Mouse (Mus musculus) stomach, embryonic 14.5 days (tissue): ENCODE measurements at regions not wholly inside any gene's neighbourhood (a gene's known extent, or its start where the extent isn't known, plus 50 kb on each side); places are given as distances from the start of the nearest gene placed in this dataset.

Experiments used
- ATAC-seq: fragments of 200-750 bp; cut with Nextera tagmentation; 2 replicates; pipeline ENCODE4 v1.8.0; 2017; ENCODE audit warnings: low read depth, moderate TSS enrichment; ENCODE audit not compliant: insufficient number of reproducible peaks, insufficient read depth, low FRiP score
- H3K27ac ChIP-seq: fragments of 300-500 bp; sonication (generic); 2 replicates; pipeline ENCODE4 v1.5.1; 2014; ENCODE audit warnings: mild to moderate bottlenecking, low read length, moderate library complexity, mixed read lengths
- H3K27me3 ChIP-seq: fragments of 300-500 bp; sonication (generic); 2 replicates; pipeline ENCODE4 v1.6.1; 2014; ENCODE audit warnings: low read length, control low read depth, mixed read lengths; ENCODE audit not compliant: control insufficient read depth, insufficient read depth
- H3K36me3 ChIP-seq: fragments of 300-500 bp; sonication (generic); 2 replicates; pipeline ENCODE4 v1.6.1; 2014; ENCODE audit warnings: mild to moderate bottlenecking, control low read depth, low read length, moderate library complexity, mixed read lengths; ENCODE audit not compliant: control insufficient read depth, insufficient read depth
- H3K4me1 ChIP-seq: fragments of 300-500 bp; sonication (generic); 2 replicates; pipeline ENCODE4 v1.6.1; 2014; ENCODE audit warnings: low read length, control low read depth, mixed read lengths; ENCODE audit not compliant: control insufficient read depth, insufficient read depth
- H3K4me2 ChIP-seq: fragments of 300-500 bp; sonication (generic); replicated peaks from 2 replicates; pipeline ENCODE4 v1.6.1; 2014; ENCODE audit warnings: low read depth, low read length, control low read depth
- H3K4me3 ChIP-seq: fragments of 300-500 bp; sonication (generic); 2 replicates; pipeline ENCODE4 v1.5.1; 2014; ENCODE audit warnings: low read depth, low read length, control low read depth
- H3K9ac ChIP-seq: fragments of 300-500 bp; sonication (generic); replicated peaks from 2 replicates; pipeline ENCODE4 v1.6.1; 2014; ENCODE audit warnings: low read depth, mild to moderate bottlenecking, control low read depth, low read length, moderate library complexity, mixed read lengths
- H3K9me3 ChIP-seq: fragments of 300-500 bp; sonication (generic); 2 replicates; pipeline ENCODE4 v1.6.1; 2016; ENCODE audit warnings: low read depth, low read length, control low read depth; ENCODE audit not compliant: control insufficient read depth
- WGBS: fragments of 180-500 bp; shearing (Covaris S2); extraction: QIAGEN DNeasy Blood & Tissue Kit; methylation state at CpG from one replicate; pipeline ENCODE4 v1.1.7; 2014; 5-methylcytosine and 5-hydroxymethylcytosine counted together

DNA sequence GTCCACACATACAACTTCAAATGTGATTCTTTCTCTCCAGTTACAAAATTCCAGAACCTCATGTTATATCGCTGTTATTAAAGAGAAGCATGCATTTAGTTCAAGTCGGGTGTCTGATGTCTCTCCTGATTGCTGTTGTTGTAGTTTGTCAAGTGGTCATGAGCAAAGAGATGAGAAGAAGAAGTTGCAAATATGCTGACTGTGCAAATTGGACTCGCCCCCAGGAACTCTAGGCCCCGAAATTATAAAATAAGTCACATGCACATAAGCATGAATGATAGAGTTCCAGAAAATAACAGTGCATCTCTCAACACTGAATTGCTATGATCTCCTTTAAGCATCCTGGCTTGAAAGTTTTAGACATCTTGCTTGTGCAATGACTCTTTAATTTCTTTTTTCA, 53.3 kb downstream of the Kif2b start:
- WGBS = 90% methylated on average over 4 of the region's 4 CpGs
- H3K4me1 ChIP-seq = no peaks in the 10 kb centered on the region
- no peak for ATAC-seq
- H3K27ac ChIP-seq = no peak overlapping the region
- H3K9me3 ChIP-seq = no peaks in the 10 kb centered on the region
- no peaks in the 10 kb centered on the region for H3K27me3 ChIP-seq
- no peak overlapping the region for H3K4me3 ChIP-seq
- no peak overlapping the region for H3K9ac ChIP-seq
- H3K4me2 ChIP-seq = no peak overlapping the region
- no peaks in the 10 kb centered on the region for H3K36me3 ChIP-seq

DNA sequence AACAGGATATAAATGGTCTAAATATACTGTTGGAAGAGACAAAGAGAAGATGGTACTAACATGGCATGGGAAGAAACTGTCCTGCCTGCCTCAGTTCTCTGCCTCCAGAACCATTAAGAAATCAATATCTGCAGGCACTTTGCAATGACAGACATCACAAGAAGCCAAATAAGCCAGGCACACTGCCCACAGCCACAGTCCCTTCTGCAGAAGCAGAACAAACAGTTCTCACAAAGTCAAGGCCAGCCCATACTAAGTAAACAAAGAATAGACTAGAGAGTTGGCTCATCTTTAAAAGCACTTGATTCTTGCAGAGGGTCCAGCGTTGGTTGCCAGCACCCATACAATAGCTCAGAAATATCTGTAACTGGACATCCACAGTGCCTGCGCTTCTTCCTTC, 98.1 kb downstream of the Kif2b start:
- Histone ChIP-seq H3K4me1 (no peaks in the 10 kb centered on the region), H3K27me3 (no peaks in the 10 kb centered on the region), H3K36me3 (no peaks in the 10 kb centered on the region), H3K27ac (no peak overlapping the region), H3K9ac (no peak overlapping the region), H3K4me2 (no peak overlapping the region), H3K4me3 (no peak overlapping the region), H3K9me3 (no peaks in the 10 kb centered on the region)
- no peak for ATAC-seq
- WGBS = 88% methylated on average over 2 of the region's 2 CpGs

GRCm38 (mm10) chr11:91463578-91464401, 113.6 kb downstream of the Kif2b start:
- Histone ChIP-seq H3K27ac (no peak overlapping the region), H3K36me3 (no peaks in the 10 kb centered on the region), H3K4me1 (no peaks in the 10 kb centered on the region), H3K4me3 (no peak overlapping the region), H3K4me2 (no peak overlapping the region), H3K9me3 (no peaks in the 10 kb centered on the region), H3K9ac (no peak overlapping the region), H3K27me3 (no peaks in the 10 kb centered on the region)
- ATAC-seq = no peak
- WGBS = 61% methylated on average over 8 of the region's 8 CpGs

DNA sequence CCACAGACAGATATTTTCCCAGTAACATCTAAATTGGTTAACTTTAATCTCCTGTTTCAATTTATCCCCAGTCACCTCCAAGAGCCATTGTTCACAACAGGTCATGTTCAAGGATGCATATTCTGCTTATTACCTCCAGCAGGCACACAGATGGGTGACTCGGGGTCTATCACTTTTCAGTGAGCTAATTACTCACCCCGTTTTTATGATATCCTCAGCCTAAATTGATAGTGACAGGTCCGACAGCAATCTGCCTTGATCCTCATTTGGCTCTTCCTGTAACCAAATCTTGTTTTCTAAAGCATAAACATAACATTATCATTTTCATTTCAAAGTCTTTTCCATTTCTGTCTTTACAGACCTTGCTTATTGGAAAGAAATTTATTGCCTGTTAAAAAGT, 115.4 kb downstream of the Kif2b start:
- H3K9ac ChIP-seq = no peak overlapping the region
- H3K4me2 ChIP-seq = no peak overlapping the region
- H3K27ac ChIP-seq = no peak overlapping the region
- H3K4me1 ChIP-seq = no peaks in the 10 kb centered on the region
- ATAC-seq = no peak
- no peaks in the 10 kb centered on the region for H3K27me3 ChIP-seq
- H3K36me3 ChIP-seq = no peaks in the 10 kb centered on the region
- WGBS = 69% methylated on average over 3 of the region's 3 CpGs
- no peak overlapping the region for H3K4me3 ChIP-seq
- no peaks in the 10 kb centered on the region for H3K9me3 ChIP-seq

DNA sequence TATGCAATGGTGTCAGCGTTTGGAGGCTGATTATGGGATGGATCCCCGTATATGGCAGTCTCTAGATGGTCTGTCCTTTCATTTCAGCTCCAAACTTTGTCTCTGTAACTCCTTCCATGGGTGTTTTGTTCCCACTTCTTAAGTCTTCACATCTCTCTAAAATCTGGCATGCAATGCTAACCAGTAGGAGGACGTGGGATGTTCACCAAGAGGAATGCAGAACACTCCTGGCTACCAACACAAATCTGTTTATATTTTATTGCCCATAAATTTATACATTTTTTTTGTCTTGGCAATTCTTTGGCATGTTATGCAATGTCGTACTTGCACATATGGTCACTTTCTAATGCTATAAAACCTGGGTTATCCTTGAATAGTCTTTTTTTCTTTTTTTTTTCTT, 135.0 kb downstream of the Kif2b start:
- WGBS = 78% methylated on average over 4 of the region's 4 CpGs
- Histone ChIP-seq H3K36me3 (no peaks in the 10 kb centered on the region), H3K9ac (no peak overlapping the region), H3K4me2 (no peak overlapping the region), H3K27ac (no peak overlapping the region), H3K4me3 (no peak overlapping the region), H3K27me3 (no peaks in the 10 kb centered on the region), H3K9me3 (no peaks in the 10 kb centered on the region), H3K4me1 (no peaks in the 10 kb centered on the region)
- no peak for ATAC-seq

- Histone ChIP-seq H3K27ac (no peak overlapping the region), H3K9ac (no peak overlapping the region), H3K27me3 (no peaks in the 10 kb centered on the region), H3K36me3 (no peaks in the 10 kb centered on the region), H3K4me3 (no peak overlapping the region), H3K4me1 (no peaks in the 10 kb centered on the region), H3K9me3 (no peaks in the 10 kb centered on the region), H3K4me2 (no peak overlapping the region)
- 76% methylated on average over 5 of the region's 5 CpGs for WGBS
- no peak for ATAC-seq
Observed at GRCm38 (mm10) chr11:91432195-91432594, 145.2 kb downstream of the Kif2b start.

DNA sequence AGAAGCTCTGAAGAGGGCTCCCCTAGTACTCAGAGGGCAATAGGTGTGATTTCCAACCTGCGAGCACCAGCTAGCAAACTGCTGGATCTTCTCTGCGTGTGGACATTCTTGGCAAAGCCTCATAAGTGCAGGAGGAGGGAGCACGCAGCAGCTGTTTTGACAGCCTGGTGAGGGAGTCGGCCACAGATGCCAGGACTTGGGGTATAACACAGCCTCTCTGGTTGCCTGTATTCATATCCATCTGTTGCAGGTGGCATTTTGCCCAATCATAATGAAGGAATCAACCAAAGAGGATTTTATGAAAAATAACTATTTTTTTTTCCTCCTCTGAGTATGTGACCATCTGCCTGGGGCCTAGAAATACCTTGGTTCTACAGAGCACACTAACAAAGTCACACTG, 150.6 kb downstream of the Kif2b start:
- Histone ChIP-seq H3K4me3 (no peak overlapping the region), H3K27ac (no peak overlapping the region), H3K9me3 (no peaks in the 10 kb centered on the region), H3K4me1 (no peaks in the 10 kb centered on the region), H3K4me2 (no peak overlapping the region), H3K27me3 (no peaks in the 10 kb centered on the region), H3K9ac (no peak overlapping the region), H3K36me3 (no peaks in the 10 kb centered on the region)
- 73% methylated on average over 4 of the region's 4 CpGs for WGBS
- no peak for ATAC-seq

- H3K36me3 ChIP-seq = no peaks in the 10 kb centered on the region
- no peaks in the 10 kb centered on the region for H3K9me3 ChIP-seq
- H3K4me1 ChIP-seq = no peaks in the 10 kb centered on the region
- no peaks in the 10 kb centered on the region for H3K27me3 ChIP-seq
- no peak overlapping the region for H3K9ac ChIP-seq
- no peak overlapping the region for H3K27ac ChIP-seq
- H3K4me3 ChIP-seq = no peak overlapping the region
- no peak overlapping the region for H3K4me2 ChIP-seq
- WGBS = 57% methylated on average over 3 of the region's 3 CpGs
- ATAC-seq = no peak
Observed at GRCm38 (mm10) chr11:91387172-91387571, 190.2 kb downstream of the Kif2b start.

- Histone ChIP-seq H3K9ac (no peak overlapping the region), H3K4me1 (no peaks in the 10 kb centered on the region), H3K4me2 (no peak overlapping the region), H3K9me3 (no peaks in the 10 kb centered on the region), H3K27ac (no peak overlapping the region), H3K4me3 (no peak overlapping the region), H3K27me3 (no peaks in the 10 kb centered on the region), H3K36me3 (no peaks in the 10 kb centered on the region)
- ATAC-seq = no peak
- 11% methylated on average over 4 of the region's 4 CpGs for WGBS
Observed at GRCm38 (mm10) chr11:91357029-91357428, 220.3 kb downstream of the Kif2b start.
